Mouse (Mus musculus) testis, adult 2 months (tissue): ENCODE results near the gene Gm21974.

Experiments
- CTCF ChIP-seq: fragments of 200-500 bp; IDR thresholded peaks from 2 replicates; pipeline ENCODE4 v1.5.1; 2012; ENCODE audit warnings: low read depth, mild to moderate bottlenecking, inconsistent platforms, low read length, moderate library complexity; ENCODE audit not compliant: control insufficient read depth, insufficient read depth, insufficient replicate concordance
- POLR2A ChIP-seq: fragments of 200-500 bp; IDR thresholded peaks from 2 replicates; pipeline ENCODE4 v1.6.1; 2012; ENCODE audit warnings: low read depth, mild to moderate bottlenecking, inconsistent platforms, low read length, moderate library complexity; ENCODE audit not compliant: control insufficient read depth

DNA sequence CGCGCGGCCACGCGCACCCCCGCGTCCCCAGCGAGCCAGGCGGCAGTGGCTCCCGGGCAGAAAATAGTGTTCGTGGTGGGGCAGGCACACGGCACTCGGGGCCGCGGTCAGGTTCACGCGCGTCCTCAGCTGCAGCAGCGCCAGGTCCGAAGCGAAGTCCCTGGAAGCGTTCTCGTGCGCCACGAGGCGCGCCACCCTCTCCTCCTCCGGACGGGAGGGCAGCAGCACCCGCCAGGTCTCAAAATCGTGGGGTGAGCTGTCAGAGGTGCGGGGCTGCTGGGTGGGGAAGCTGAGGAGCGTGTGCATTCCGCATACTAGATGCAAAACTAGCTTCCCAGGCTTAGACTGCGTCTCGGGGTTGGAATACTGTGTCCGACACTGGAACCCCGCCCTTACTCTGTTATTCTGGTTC, 40.5 kb upstream of the Gm21974 start:
- TF ChIP-seq POLR2A (no peak), CTCF (no peak)
